Mouse (Mus musculus): ENCODE results near the gene Plcz1. TPM values are rescaled to one million over a fixed set of nuclear protein-coding genes. Genes with fewer than 3 reads are reported as not detected.

The Plcz1 gene
- polyA plus RNA-seq, 2 experiments from 2014 or later, result not detected

GRCm38 (mm10) chr6:139947106-139947879 is 94.0 kb downstream of the Plcz1 start:
- ATAC-seq, result no peak

Other genes with a start within 250 kb of the Plcz1 start
- not detected for gene Capza3, start 205 bp downstream of the Plcz1 start, polyA plus RNA-seq (2017; shearing (Covaris generic))